Mouse (Mus musculus) MEL (cell line): ENCODE results near the gene Acat1.

Experiments used
- CHD1 ChIP-seq: IDR thresholded peaks from 2 replicates; pipeline ENCODE4 v1.6.1; 2012; ENCODE audit warnings: low read depth, mild to moderate bottlenecking, inconsistent platforms, low read length, improper control_type of control experiment
- CTCF ChIP-seq, 3 experiments: IDR thresholded peaks in 2 of 3; conservative IDR thresholded peaks in 1 of 3; 2 replicates each; pipeline ENCODE4 v1.5.1; 2011 to 2012; ENCODE audit warnings: low read length in 3 of 3, low read depth in 2 of 3, mild to moderate bottlenecking in 2 of 3, improper control_type of control experiment in 1 of 3, inconsistent platforms in 1 of 3, mixed read lengths in 1 of 3, moderate library complexity in 1 of 3; ENCODE audit not compliant: control insufficient read depth in 1 of 3, insufficient read depth in 1 of 3, poor library complexity in 1 of 3, severe bottlenecking in 1 of 3
- GATA1 ChIP-seq: IDR thresholded peaks from 2 replicates; pipeline ENCODE4 v1.6.1; 2011; ENCODE audit warnings: low read depth, low read length, improper control_type of control experiment
- JUND ChIP-seq: IDR thresholded peaks from 2 replicates; pipeline ENCODE4 v1.6.1; 2011; ENCODE audit warnings: low read depth, mild to moderate bottlenecking, improper control_type of control experiment, low read length
- KAT2A ChIP-seq: conservative IDR thresholded peaks from 2 replicates; pipeline ENCODE4 v1.6.1; 2012; ENCODE audit warnings: low read depth, low read length, improper control_type of control experiment, inconsistent platforms
- MYB ChIP-seq: IDR thresholded peaks from 2 replicates; pipeline ENCODE4 v1.6.1; 2011; ENCODE audit warnings: mild to moderate bottlenecking, low read depth, low read length, improper control_type of control experiment
- POLR2AphosphoS5 ChIP-seq: IDR thresholded peaks from 2 replicates; pipeline ENCODE4 v1.6.1; 2012; ENCODE audit warnings: low read depth, borderline replicate concordance, mild to moderate bottlenecking, inconsistent platforms, low read length, moderate library complexity, mixed read lengths
- SMC3 ChIP-seq: IDR thresholded peaks from 2 replicates; pipeline ENCODE4 v1.6.1; 2011; ENCODE audit warnings: low read depth, low read length, improper control_type of control experiment
- USF1 ChIP-seq: IDR thresholded peaks from 2 replicates; pipeline ENCODE4 v1.6.1; 2014; ENCODE audit warnings: low read depth, mild to moderate bottlenecking, inconsistent platforms, low read length, improper control_type of control experiment, moderate library complexity

- TF ChIP-seq CTCF (IDR thresholded peaks at IDR 0.05 in 2 of 3, conservative IDR thresholded peaks at IDR 0.05 in 1 of 3; ENCODE audit: control insufficient read depth in 1 of 3, insufficient read depth in 1 of 3, low read depth in 2 of 3, low read length in 3 of 3, poor library complexity in 1 of 3, severe bottlenecking in 1 of 3) (no peak), SMC3 (no peak), GATA1 (no peak), JUND (no peak), MYB (no peak), USF1 (no peak), CHD1 (no peak), POLR2AphosphoS5 (no peak), KAT2A (no peak)
Measured at GRCm38 (mm10) chr9:53596971-53597600, 13.1 kb downstream of the Acat1 start.
